Mouse (Mus musculus) hindbrain, postnatal 0 days (tissue): ENCODE measurements at regions not wholly inside any gene's neighbourhood (a gene's known extent, or its start where the extent isn't known, plus 50 kb on each side); places are given as distances from the start of the nearest gene placed in this dataset.

Source experiments
- ATAC-seq: fragments of 200-750 bp; cut with Nextera tagmentation; 2 replicates; pipeline ENCODE4 v1.8.0; 2017; ENCODE audit warnings: mild to moderate bottlenecking, moderate TSS enrichment, moderate library complexity
- DNase-seq: peaks from one replicate; pipeline ENCODE4 v3.0.0-alpha.2; 2015; ENCODE audit warnings: low spot score
- H3K27ac ChIP-seq: fragments of 300-500 bp; sonication (generic); 2 replicates; pipeline ENCODE4 v1.5.1; 2014; ENCODE audit warnings: mild to moderate bottlenecking
- H3K27me3 ChIP-seq: fragments of 300-500 bp; sonication (generic); 2 replicates; pipeline ENCODE4 v1.6.1; 2014; ENCODE audit warnings: low read length, mixed read lengths; ENCODE audit not compliant: insufficient read depth
- H3K36me3 ChIP-seq: fragments of 300-500 bp; sonication (generic); 2 replicates; pipeline ENCODE4 v1.6.1; 2014; ENCODE audit warnings: low read length, mixed read lengths; ENCODE audit not compliant: insufficient read depth
- H3K4me1 ChIP-seq: fragments of 300-500 bp; sonication (generic); 2 replicates; pipeline ENCODE4 v1.6.1; 2014; ENCODE audit warnings: antibody characterized with exemption, low read length, mixed read lengths; ENCODE audit not compliant: insufficient read depth
- H3K4me2 ChIP-seq: fragments of 300-500 bp; sonication (generic); 2 replicates; pipeline ENCODE4 v1.6.1; 2014; ENCODE audit warnings: low read depth, mild to moderate bottlenecking, low read length, moderate library complexity, mixed read lengths
- H3K4me3 ChIP-seq: fragments of 300-500 bp; sonication (generic); 2 replicates; pipeline ENCODE4 v1.5.1; 2014; ENCODE audit warnings: low read length
- H3K9ac ChIP-seq: fragments of 300-500 bp; sonication (generic); replicated peaks from 2 replicates; pipeline ENCODE4 v1.6.1; 2014; ENCODE audit warnings: mild to moderate bottlenecking, low read length, moderate library complexity, mixed read lengths
- H3K9me3 ChIP-seq: fragments of 300-500 bp; sonication (generic); 2 replicates; pipeline ENCODE4 v1.6.1; 2016; ENCODE audit warnings: low read length, mixed read lengths
- CTCF ChIP-seq: IDR thresholded peaks from 2 replicates; pipeline ENCODE4 v1.5.1; 2016; ENCODE audit warnings: antibody characterized with exemption, control low read depth, low read depth
- WGBS: fragments of 180-500 bp; shearing (Covaris S2); extraction: QIAGEN DNeasy Blood & Tissue Kit; methylation state at CpG from one replicate; pipeline ENCODE4 v1.1.7; 2014; 5-methylcytosine and 5-hydroxymethylcytosine counted together

GRCm38 (mm10) chr12:35663062-35663461 lies 128.2 kb upstream of the Ahr start:
- WGBS: 86% methylated on average over 1 of the region's 1 CpGs
- Histone ChIP-seq H3K9me3 (no peaks in the 10 kb centered on the region), H3K36me3 (no peaks in the 10 kb centered on the region), H3K4me1 (no peaks in the 10 kb centered on the region), H3K4me3 (no peak overlapping the region), H3K4me2 (no peak overlapping the region), H3K27me3 (no peaks in the 10 kb centered on the region), H3K27ac (no peak overlapping the region), H3K9ac (no peak overlapping the region)
- ATAC-seq: no peak
- DNase-seq: no peak
- TF ChIP-seq CTCF: no peak

GRCm38 (mm10) chr12:35656563-35656962 lies 121.7 kb upstream of the Ahr start:
- H3K4me2 ChIP-seq: no peak overlapping the region
- no peak for TF ChIP-seq CTCF
- ATAC-seq: no peak

GRCm38 (mm10) chr12:35649772-35650171 lies 114.9 kb upstream of the Ahr start:
- Histone ChIP-seq H3K4me3 (no peak overlapping the region), H3K27me3 (no peaks in the 10 kb centered on the region), H3K27ac (no peak overlapping the region), H3K4me1 (no peaks in the 10 kb centered on the region), H3K4me2 (no peak overlapping the region), H3K9ac (no peak overlapping the region), H3K36me3 (no peaks in the 10 kb centered on the region), H3K9me3 (no peaks in the 10 kb centered on the region)
- DNase-seq: no peak
- no peak for ATAC-seq
- no peak for TF ChIP-seq CTCF
- 90% methylated on average over 3 of the region's 3 CpGs for WGBS

More at GRCm38 (mm10) chr12:35656563-35656962, 121.7 kb upstream of the Ahr start:
- 80% methylated on average over 3 of the region's 3 CpGs for whole genome bisulfite sequencing
- no peaks in the 10 kb centered on the region for H3K9me3 ChIP-seq
- DNase-seq: no peak
- no peaks in the 10 kb centered on the region for H3K4me1 ChIP-seq
- no peaks in the 10 kb centered on the region for H3K36me3 ChIP-seq
- no peaks in the 10 kb centered on the region for H3K27me3 ChIP-seq
- H3K9ac ChIP-seq: no peak overlapping the region
- no peak overlapping the region for H3K4me3 ChIP-seq
- no peak overlapping the region for H3K27ac ChIP-seq

- Histone ChIP-seq H3K27me3 (no peaks in the 10 kb centered on the region), H3K4me2 (no peak overlapping the region), H3K4me3 (no peak overlapping the region), H3K27ac (no peak overlapping the region), H3K4me1 (no peaks in the 10 kb centered on the region), H3K9ac (no peak overlapping the region), H3K9me3 (no peaks in the 10 kb centered on the region), H3K36me3 (no peaks in the 10 kb centered on the region)
- DNase-seq (no peak), ATAC-seq (no peak)
- no peak for TF ChIP-seq CTCF
Measured at GRCm38 (mm10) chr12:35642473-35642872, 107.6 kb upstream of the Ahr start.

- 48% methylated on average over 1 of the region's 1 CpGs for WGBS
- Histone ChIP-seq H3K4me3 (no peak overlapping the region), H3K4me2 (no peak overlapping the region), H3K9me3 (no peaks in the 10 kb centered on the region), H3K4me1 (no peaks in the 10 kb centered on the region), H3K27me3 (no peaks in the 10 kb centered on the region), H3K9ac (no peak overlapping the region), H3K27ac (no peak overlapping the region), H3K36me3 (no peaks in the 10 kb centered on the region)
- TF ChIP-seq CTCF: no peak
- ATAC-seq: no peak
- DNase-seq: no peak
Measured at GRCm38 (mm10) chr12:35641741-35642140, 106.9 kb upstream of the Ahr start.

GRCm38 (mm10) chr12:35640911-35641345 lies 106.1 kb upstream of the Ahr start:
- no peak for ATAC-seq
- 76% methylated on average over 3 of the region's 3 CpGs for WGBS
- no peak overlapping the region for H3K27ac ChIP-seq
- H3K27me3 ChIP-seq: no peaks in the 10 kb centered on the region
- no peak for TF ChIP-seq CTCF
- H3K36me3 ChIP-seq: no peaks in the 10 kb centered on the region
- no peak overlapping the region for H3K4me3 ChIP-seq
- H3K4me2 ChIP-seq: no peak overlapping the region
- no peaks in the 10 kb centered on the region for H3K4me1 ChIP-seq
- no peaks in the 10 kb centered on the region for H3K9me3 ChIP-seq
- DNase-seq: no peak
- H3K9ac ChIP-seq: no peak overlapping the region

GRCm38 (mm10) chr12:35623484-35623883 lies 88.6 kb upstream of the Ahr start:
- Histone ChIP-seq H3K36me3 (no peaks in the 10 kb centered on the region), H3K4me3 (no peak overlapping the region), H3K9ac (no peak overlapping the region), H3K27me3 (no peaks in the 10 kb centered on the region), H3K4me2 (no peak overlapping the region), H3K27ac (no peak overlapping the region), H3K4me1 (no peaks in the 10 kb centered on the region), H3K9me3 (no peaks in the 10 kb centered on the region)
- ATAC-seq (no peak), DNase-seq (no peak)
- TF ChIP-seq CTCF: no peak
- 79% methylated on average over 3 of the region's 3 CpGs for WGBS
